Mouse (Mus musculus): ENCODE results near the gene Smbd1.

GRCm38 (mm10) chr16:32822881-32823280, 12.6 kb upstream of the Smbd1 start:
- no peak for TF ChIP-seq EP300 (IDR thresholded peaks at IDR 0.05; ENCODE audit: low read depth)
- no peak for TF ChIP-seq CTCF (IDR thresholded peaks at IDR 0.05; ENCODE audit: low read depth)
